Comparison of ENCODE assay signal across 10 mouse cellular contexts in the genomic region with DNA sequence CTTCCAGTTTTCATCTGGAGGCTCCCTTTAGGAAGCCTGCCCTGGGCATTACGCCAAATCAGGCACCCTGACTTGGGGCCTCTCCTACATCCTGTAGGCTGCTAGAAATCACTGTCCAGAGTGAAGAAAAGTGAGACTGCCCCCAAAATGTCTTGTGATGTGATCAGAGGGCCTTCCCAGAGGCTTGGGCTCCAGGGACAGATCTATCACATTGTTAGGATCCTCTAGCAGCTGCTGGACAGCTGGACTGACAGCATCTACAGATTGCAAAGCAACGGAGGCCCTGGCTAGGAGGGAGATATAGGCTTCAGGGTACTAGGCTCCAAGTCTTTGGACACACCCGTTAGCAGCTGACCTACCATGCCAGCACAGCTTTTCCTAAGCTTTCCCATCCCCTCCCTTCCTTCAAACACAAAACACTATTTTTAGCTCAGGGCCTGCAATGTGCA. TPM values are rescaled to one million over a fixed set of nuclear protein-coding genes. Genes with fewer than 3 reads are reported as not detected.
DNase-seq lines count a peak whose midpoint lies in the region; ATAC-seq and TF ChIP-seq lines count a peak whose summit lies in the region.
"Had no signal": no experiment of that assay in that cellular context is flagged by ENCODE, and none has a peak within 500 bp of the region (broad histone marks: within the 10 kb centered on the region; RNA-seq: fewer than 3 reads in every experiment).

No protein-coding gene starts in this region.

- 46% methylated on average over 3 of the region's 3 CpGs for WGBS in lung, embryonic 15.5 days
- 49% methylated on average over 3 of the region's 3 CpGs for WGBS in intestine, postnatal 0 days
- 38% methylated on average over 3 of the region's 3 CpGs for WGBS in stomach, embryonic 15.5 days

- H3K9ac ChIP-seq in lung, embryonic 15.5 days: no peak overlapping the region
- H3K9ac ChIP-seq in intestine, postnatal 0 days (ENCODE audit: low read depth, low read length): no peak overlapping the region
- no peak overlapping the region for H3K9ac ChIP-seq in stomach, embryonic 15.5 days

- H3K4me3 ChIP-seq in lung, embryonic 15.5 days: no peak overlapping the region
- no peak overlapping the region for H3K4me3 ChIP-seq in intestine, postnatal 0 days (ENCODE audit: low read depth, low read length)
- H3K4me3 ChIP-seq in stomach, embryonic 15.5 days (replicated peaks): no peak overlapping the region
- H3K4me3 ChIP-seq: megakaryocyte, embryonic 14.5 days had no signal

- TF ChIP-seq CTCF in intestine, postnatal 0 days (IDR thresholded peaks at IDR 0.05; ENCODE audit: low read depth): no peak

- no peaks in the 10 kb centered on the region for H3K27me3 ChIP-seq in lung, embryonic 15.5 days
- H3K27me3 ChIP-seq in intestine, postnatal 0 days (replicated peaks; ENCODE audit: control insufficient read depth, insufficient read depth, low read length): no peaks in the 10 kb centered on the region
- no peaks in the 10 kb centered on the region for H3K27me3 ChIP-seq in stomach, embryonic 15.5 days (replicated peaks)
- H3K27me3 ChIP-seq: megakaryocyte, embryonic 14.5 days had no signal

- H3K4me1 ChIP-seq in lung, embryonic 15.5 days: peaks cover 28% of the 10 kb centered on the region
- 0 out of 2 replicates have a peak, but pooled peaks cover 27% of the 10 kb centered on the region for H3K4me1 ChIP-seq in intestine, postnatal 0 days (replicated peaks; ENCODE audit: control insufficient read depth, insufficient read depth, low read length)
- H3K4me1 ChIP-seq in stomach, embryonic 15.5 days: peaks cover 23% of the 10 kb centered on the region

- peaks cover 71% of the 10 kb centered on the region for H3K36me3 ChIP-seq in lung, embryonic 15.5 days
- H3K36me3 ChIP-seq in intestine, postnatal 0 days (ENCODE audit: control insufficient read depth, insufficient read depth): peaks cover 78% of the 10 kb centered on the region
- H3K36me3 ChIP-seq in stomach, embryonic 15.5 days: peaks cover 47% of the 10 kb centered on the region

- ATAC-seq in lung, embryonic 15.5 days (ENCODE audit: borderline replicate concordance, extremely low read depth, low FRiP score, low TSS enrichment): peak; percentile 76
- no peak for ATAC-seq in intestine, postnatal 0 days
- ATAC-seq in stomach, embryonic 15.5 days (ENCODE audit: insufficient read depth, low FRiP score, low read depth): peak; percentile 75; the same call in 1 of the 2 replicates

- DNase-seq in cerebellum, adult 9-10 months: peak; percentile 8
- no peak for DNase-seq in cerebellum, postnatal 14 days
- DNase-seq in lung, postnatal 36 days: no peak
- no peak for DNase-seq in MN1 (ENCODE audit: low spot score)
- DNase-seq in spleen, postnatal 10 days (ENCODE audit: low spot score in 2 of 2): no peak
- DNase-seq: cerebellum, adult 9-11 months had no signal

- no peak overlapping the region for H3K4me2 ChIP-seq in lung, embryonic 15.5 days
- no peak overlapping the region; the same call in 1 of the 2 replicates for H3K4me2 ChIP-seq in intestine, postnatal 0 days (replicated peaks; ENCODE audit: low read depth)
- no peak overlapping the region for H3K4me2 ChIP-seq in stomach, embryonic 15.5 days

- H3K9me3 ChIP-seq in lung, embryonic 15.5 days: no peaks in the 10 kb centered on the region
- no peaks in the 10 kb centered on the region for H3K9me3 ChIP-seq in intestine, postnatal 0 days (ENCODE audit: control insufficient read depth)
- H3K9me3 ChIP-seq in stomach, embryonic 15.5 days: no peaks in the 10 kb centered on the region
- H3K9me3 ChIP-seq: megakaryocyte, embryonic 14.5 days had no signal

- peak overlapping the region; percentile 62 for H3K27ac ChIP-seq in lung, embryonic 15.5 days
- peak overlapping the region; percentile 52 for H3K27ac ChIP-seq in intestine, postnatal 0 days (ENCODE audit: low read depth, low read length)
- peak overlapping the region; percentile 84 for H3K27ac ChIP-seq in stomach, embryonic 15.5 days

RNA-seq across cellular contexts. Expression of gene Wdr1, which starts 13.5 kb away (rescaled TPM):
- polyA plus RNA-seq in lung, embryonic 15.5 days (2015; fragmentation: Nextera tagmentation; extraction: Ambion mirVana): 210 and 213 TPM in 2 replicates
- 173 and 176 TPM in 2 replicates for polyA plus RNA-seq in intestine, postnatal 0 days (2015; fragmentation: Nextera tagmentation; extraction: Ambion mirVana)
- 227 TPM in 2 replicates for polyA plus RNA-seq in stomach, embryonic 15.5 days (2015; fragmentation: Nextera tagmentation; extraction: Ambion mirVana)

RNA-seq across cellular contexts. Expression of gene Slc2a9, which starts 46.5 kb away (rescaled TPM):
- 1.2 and 1.4 TPM in 2 replicates for polyA plus RNA-seq in lung, embryonic 15.5 days (2015; fragmentation: Nextera tagmentation; extraction: Ambion mirVana)
- polyA plus RNA-seq in intestine, postnatal 0 days (2015; fragmentation: Nextera tagmentation; extraction: Ambion mirVana): 2.4 and 3.4 TPM in 2 replicates
- polyA plus RNA-seq in stomach, embryonic 15.5 days (2015; fragmentation: Nextera tagmentation; extraction: Ambion mirVana): 0.86 and 1.6 TPM in 2 replicates
